Mouse (Mus musculus) myocyte (in vitro differentiated cells): ENCODE results near the gene Lgals4.

Experiments used
- CEBPB ChIP-seq: IDR thresholded peaks from 2 replicates; pipeline ENCODE4 v1.6.1; 2011; ENCODE audit warnings: mild to moderate bottlenecking, moderate library complexity; ENCODE audit not compliant: poor library complexity, insufficient read depth, severe bottlenecking
- E2F4 ChIP-seq: IDR thresholded peaks from one replicate; pipeline ENCODE4 v1.6.1; 2011; ENCODE audit warnings: mild to moderate bottlenecking, control low read depth, moderate library complexity; ENCODE audit not compliant: insufficient read depth
- MAX ChIP-seq: IDR thresholded peaks from one replicate; pipeline ENCODE4 v1.6.1; 2011; ENCODE audit warnings: low read depth, mild to moderate bottlenecking, control low read depth
- POLR2A ChIP-seq: IDR thresholded peaks from one replicate; pipeline ENCODE4 v1.6.1; 2011; ENCODE audit warnings: low read depth, mild to moderate bottlenecking, control low read depth, moderate library complexity; ENCODE audit not compliant: insufficient read length
- POLR2AphosphoS2 ChIP-seq: IDR thresholded peaks from one replicate; pipeline ENCODE4 v1.6.1; 2011; ENCODE audit warnings: low read depth, control low read depth; ENCODE audit not compliant: insufficient read length
- SRF ChIP-seq: IDR thresholded peaks from one replicate; pipeline ENCODE4 v1.6.1; 2011; ENCODE audit warnings: low read depth; ENCODE audit not compliant: control insufficient read depth, insufficient read length
- TCF12 ChIP-seq: IDR thresholded peaks from one replicate; pipeline ENCODE4 v1.6.1; 2011; ENCODE audit warnings: mild to moderate bottlenecking, control low read depth; ENCODE audit not compliant: poor library complexity, insufficient read depth, severe bottlenecking
- USF1 ChIP-seq: IDR thresholded peaks from one replicate; pipeline ENCODE4 v1.6.1; 2011; ENCODE audit warnings: low read depth, mild to moderate bottlenecking, control low read depth, moderate library complexity

- TF ChIP-seq POLR2A (no peak), MAX (no peak), POLR2AphosphoS2 (no peak), USF1 (no peak), SRF (no peak), TCF12 (no peak), CEBPB (no peak), E2F4 (no peak)
These were observed 32.2 kb upstream of the Lgals4 start for GRCm38 (mm10) chr7:28801451-28801850.
